Mouse (Mus musculus) stomach, postnatal 0 days (tissue): Measurements from ENCODE around the gene Mbnl2. TPM values are rescaled to one million over a fixed set of nuclear protein-coding genes. Genes with fewer than 3 reads are reported as not detected.

Experiments
- ATAC-seq: fragments of 200-750 bp; cut with Nextera tagmentation; 2 replicates; pipeline ENCODE4 v1.8.0; 2017; ENCODE audit not compliant: low FRiP score, low TSS enrichment
- DNase-seq: peaks from one replicate; pipeline ENCODE4 v3.0.0-alpha.2; 2016; ENCODE audit warnings: low spot score
- H3K27ac ChIP-seq: fragments of 300-500 bp; sonication (generic); replicated peaks from 2 replicates; pipeline ENCODE4 v1.5.1; 2014; ENCODE audit warnings: mild to moderate bottlenecking, control low read depth
- H3K27me3 ChIP-seq: fragments of 300-500 bp; sonication (generic); 2 replicates; pipeline ENCODE4 v1.6.1; 2014; ENCODE audit warnings: low read length; ENCODE audit not compliant: control insufficient read depth, insufficient read depth
- H3K36me3 ChIP-seq: fragments of 300-500 bp; sonication (generic); 2 replicates; pipeline ENCODE4 v1.6.1; 2014; ENCODE audit warnings: low read length, mixed read lengths; ENCODE audit not compliant: control insufficient read depth, insufficient read depth
- H3K4me1 ChIP-seq: fragments of 300-500 bp; sonication (generic); replicated peaks from 2 replicates; pipeline ENCODE4 v1.6.1; 2014; ENCODE audit warnings: antibody characterized with exemption; ENCODE audit not compliant: control insufficient read depth, insufficient read depth
- H3K4me2 ChIP-seq: fragments of 300-500 bp; sonication (generic); replicated peaks from 2 replicates; pipeline ENCODE4 v1.6.1; 2014; ENCODE audit warnings: low read depth, mild to moderate bottlenecking, control low read depth, moderate library complexity
- H3K4me3 ChIP-seq: fragments of 300-500 bp; sonication (generic); 2 replicates; pipeline ENCODE4 v1.5.1; 2014; ENCODE audit warnings: low read depth, low read length, control low read depth
- H3K9ac ChIP-seq: fragments of 300-500 bp; sonication (generic); 2 replicates; pipeline ENCODE4 v1.6.1; 2014; ENCODE audit warnings: mild to moderate bottlenecking, low read length, control low read depth, mixed read lengths
- H3K9me3 ChIP-seq: fragments of 300-500 bp; sonication (generic); 2 replicates; pipeline ENCODE4 v1.6.1; 2016; ENCODE audit warnings: low read length; ENCODE audit not compliant: control insufficient read depth
- CTCF ChIP-seq: IDR thresholded peaks from 2 replicates; pipeline ENCODE4 v1.5.1; 2016; ENCODE audit warnings: antibody characterized with exemption, low read depth, mild to moderate bottlenecking, moderate library complexity
- EP300 ChIP-seq: optimal IDR thresholded peaks from 2 replicates; pipeline ENCODE3; 2016; ENCODE audit warnings: antibody characterized with exemption
- WGBS: fragments of 180-500 bp; shearing (Covaris S2); extraction: QIAGEN DNeasy Blood & Tissue Kit; methylation state at CpG from one replicate; pipeline ENCODE4 v1.1.7; 2014; 5-methylcytosine and 5-hydroxymethylcytosine counted together
- polyA plus RNA-seq: library from polyadenylated mRNA; unstranded; fragments of >200 nt; fragmentation: Nextera tagmentation; extraction: Ambion mirVana; gene quantifications from 2 replicates; pipeline ENCODE4 v1.2.1, GENCODE M21; 2015

Gene Mbnl2
- polyA plus RNA-seq, 1 experiment from 2014 or later = 104 TPM

GRCm38 (mm10) chr14:120433931-120434398, 158.5 kb downstream of the Mbnl2 start:
- DNase-seq (no peak), ATAC-seq (peak; percentile 54; the same call in 1 of the 2 replicates)
- peaks cover 3% of the 10 kb centered on the region; the same call in 1 of the 2 replicates for H3K36me3 ChIP-seq
- H3K27ac ChIP-seq = no peak overlapping the region
- 72% methylated on average over 8 of the region's 8 CpGs for WGBS
- TF ChIP-seq EP300 (no peak), CTCF (no peak)
- H3K9ac ChIP-seq = no peak overlapping the region
- no peak overlapping the region for H3K4me3 ChIP-seq
- no peak overlapping the region for H3K4me2 ChIP-seq
- H3K9me3 ChIP-seq = no peaks in the 10 kb centered on the region
- no peaks in the 10 kb centered on the region for H3K4me1 ChIP-seq
- H3K27me3 ChIP-seq = no peaks in the 10 kb centered on the region

GRCm38 (mm10) chr14:120434831-120435230, 159.4 kb downstream of the Mbnl2 start:
- ATAC-seq (no peak), DNase-seq (no peak)
- WGBS = 48% methylated on average over 1 of the region's 1 CpGs

GRCm38 (mm10) chr14:120440716-120441115, 165.2 kb downstream of the Mbnl2 start:
- Histone ChIP-seq H3K27me3 (no peaks in the 10 kb centered on the region), H3K4me2 (no peak overlapping the region), H3K9me3 (no peaks in the 10 kb centered on the region), H3K9ac (no peak overlapping the region), H3K4me1 (no peaks in the 10 kb centered on the region), H3K4me3 (no peak overlapping the region), H3K36me3 (no peaks in the 10 kb centered on the region), H3K27ac (no peak overlapping the region)
- TF ChIP-seq CTCF = no peak
- TF ChIP-seq EP300 = no peak
- ATAC-seq (no peak), DNase-seq (no peak)

More at GRCm38 (mm10) chr14:120434831-120435230, 159.4 kb downstream of the Mbnl2 start:
- Histone ChIP-seq H3K27me3 (no peaks in the 10 kb centered on the region), H3K9ac (no peak overlapping the region), H3K4me1 (no peaks in the 10 kb centered on the region), H3K4me3 (no peak overlapping the region), H3K4me2 (no peak overlapping the region), H3K36me3 (peaks cover 3% of the 10 kb centered on the region; the same call in 1 of the 2 replicates), H3K9me3 (no peaks in the 10 kb centered on the region), H3K27ac (no peak overlapping the region)
- TF ChIP-seq EP300 = no peak
- TF ChIP-seq CTCF = no peak

GRCm38 (mm10) chr14:120441256-120441655, 165.8 kb downstream of the Mbnl2 start:
- Histone ChIP-seq H3K27me3 (no peaks in the 10 kb centered on the region), H3K27ac (no peak overlapping the region), H3K36me3 (no peaks in the 10 kb centered on the region), H3K4me2 (no peak overlapping the region), H3K9ac (no peak overlapping the region), H3K9me3 (no peaks in the 10 kb centered on the region), H3K4me1 (no peaks in the 10 kb centered on the region), H3K4me3 (no peak overlapping the region)
- DNase-seq (no peak), ATAC-seq (no peak)
- WGBS = 76% methylated on average over 4 of the region's 4 CpGs
- TF ChIP-seq CTCF (no peak), EP300 (no peak)

- no peaks in the 10 kb centered on the region for H3K27me3 ChIP-seq
- no peaks in the 10 kb centered on the region for H3K9me3 ChIP-seq
- no peak overlapping the region for H3K9ac ChIP-seq
- TF ChIP-seq CTCF = no peak
- TF ChIP-seq EP300 = no peak
- no peaks in the 10 kb centered on the region for H3K36me3 ChIP-seq
- no peak overlapping the region for H3K4me2 ChIP-seq
- DNase-seq (no peak), ATAC-seq (no peak)
- H3K4me3 ChIP-seq = no peak overlapping the region
- no peaks in the 10 kb centered on the region for H3K4me1 ChIP-seq
- 71% methylated on average over 13 of the region's 13 CpGs for WGBS
- no peak overlapping the region for H3K27ac ChIP-seq
These were observed 166.4 kb downstream of the Mbnl2 start for GRCm38 (mm10) chr14:120441836-120442235.

GRCm38 (mm10) chr14:120454221-120454620, 178.8 kb downstream of the Mbnl2 start:
- ATAC-seq (no peak), DNase-seq (no peak)
- Histone ChIP-seq H3K4me2 (no peak overlapping the region), H3K4me1 (no peaks in the 10 kb centered on the region), H3K27ac (no peak overlapping the region), H3K27me3 (no peaks in the 10 kb centered on the region), H3K9ac (no peak overlapping the region), H3K36me3 (no peaks in the 10 kb centered on the region), H3K9me3 (no peaks in the 10 kb centered on the region), H3K4me3 (no peak overlapping the region)
- no peak for TF ChIP-seq EP300
- TF ChIP-seq CTCF = no peak
- WGBS = 86% methylated on average over 7 of the region's 7 CpGs
